Mouse (Mus musculus) small intestine, adult 2 months (tissue): Measurements from ENCODE around the gene St5.

ENCODE experiments used
- CTCF ChIP-seq: fragments of 200-500 bp; IDR thresholded peaks from 2 replicates; pipeline ENCODE4 v1.5.1; 2012; ENCODE audit warnings: low read depth, mild to moderate bottlenecking, control low read depth, inconsistent platforms, low read length, moderate library complexity, mixed read lengths; ENCODE audit not compliant: insufficient replicate concordance, insufficient read length; ENCODE audit errors: extremely low read depth
- POLR2A ChIP-seq: fragments of 200-500 bp; IDR thresholded peaks from 2 replicates; pipeline ENCODE4 v1.6.1; 2012; ENCODE audit warnings: low read depth, mild to moderate bottlenecking, control low read depth, inconsistent platforms, low read length, moderate library complexity

DNA sequence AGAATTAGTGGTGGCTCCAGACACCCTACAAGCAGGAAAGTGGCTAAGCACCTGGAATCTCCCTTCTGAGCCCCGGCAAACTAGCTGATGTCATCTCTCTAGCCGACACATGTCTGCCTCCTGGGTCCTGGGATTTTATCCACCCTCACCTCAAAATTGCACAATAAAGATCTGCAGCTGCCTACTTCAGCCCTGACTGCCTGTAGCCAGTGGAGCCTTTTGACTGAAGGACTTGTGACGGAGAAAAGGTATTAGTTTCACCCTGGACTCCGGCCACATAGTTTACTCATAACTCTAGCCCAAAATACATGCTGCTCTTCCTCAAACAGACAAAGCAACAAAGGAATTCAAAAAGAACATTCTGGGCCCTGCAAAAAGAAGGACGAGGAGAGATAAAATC, 66.0 kb downstream of the St5 start:
- TF ChIP-seq POLR2A (no peak), CTCF (no peak)
